Mouse (Mus musculus) stomach, embryonic 14.5 days (tissue): Measurements from ENCODE around the gene Rbms2. TPM values are rescaled to one million over a fixed set of nuclear protein-coding genes. Genes with fewer than 3 reads are reported as not detected.

Experiments used
- ATAC-seq: fragments of 200-750 bp; cut with Nextera tagmentation; 2 replicates; pipeline ENCODE4 v1.8.0; 2017; ENCODE audit warnings: low read depth, moderate TSS enrichment; ENCODE audit not compliant: insufficient number of reproducible peaks, insufficient read depth, low FRiP score
- H3K27ac ChIP-seq: fragments of 300-500 bp; sonication (generic); 2 replicates; pipeline ENCODE4 v1.5.1; 2014; ENCODE audit warnings: mild to moderate bottlenecking, low read length, moderate library complexity, mixed read lengths
- H3K27me3 ChIP-seq: fragments of 300-500 bp; sonication (generic); 2 replicates; pipeline ENCODE4 v1.6.1; 2014; ENCODE audit warnings: low read length, control low read depth, mixed read lengths; ENCODE audit not compliant: control insufficient read depth, insufficient read depth
- H3K36me3 ChIP-seq: fragments of 300-500 bp; sonication (generic); 2 replicates; pipeline ENCODE4 v1.6.1; 2014; ENCODE audit warnings: mild to moderate bottlenecking, control low read depth, low read length, moderate library complexity, mixed read lengths; ENCODE audit not compliant: control insufficient read depth, insufficient read depth
- H3K4me1 ChIP-seq: fragments of 300-500 bp; sonication (generic); 2 replicates; pipeline ENCODE4 v1.6.1; 2014; ENCODE audit warnings: low read length, control low read depth, mixed read lengths; ENCODE audit not compliant: control insufficient read depth, insufficient read depth
- H3K4me2 ChIP-seq: fragments of 300-500 bp; sonication (generic); replicated peaks from 2 replicates; pipeline ENCODE4 v1.6.1; 2014; ENCODE audit warnings: low read depth, low read length, control low read depth
- H3K4me3 ChIP-seq: fragments of 300-500 bp; sonication (generic); 2 replicates; pipeline ENCODE4 v1.5.1; 2014; ENCODE audit warnings: low read depth, low read length, control low read depth
- H3K9ac ChIP-seq: fragments of 300-500 bp; sonication (generic); replicated peaks from 2 replicates; pipeline ENCODE4 v1.6.1; 2014; ENCODE audit warnings: low read depth, mild to moderate bottlenecking, control low read depth, low read length, moderate library complexity, mixed read lengths
- H3K9me3 ChIP-seq: fragments of 300-500 bp; sonication (generic); 2 replicates; pipeline ENCODE4 v1.6.1; 2016; ENCODE audit warnings: low read depth, low read length, control low read depth; ENCODE audit not compliant: control insufficient read depth
- WGBS: fragments of 180-500 bp; shearing (Covaris S2); extraction: QIAGEN DNeasy Blood & Tissue Kit; methylation state at CpG from one replicate; pipeline ENCODE4 v1.1.7; 2014; 5-methylcytosine and 5-hydroxymethylcytosine counted together
- polyA plus RNA-seq: library from polyadenylated mRNA; unstranded; fragments of >200 nt; fragmentation: Nextera tagmentation; extraction: Ambion mirVana; gene quantifications from 2 replicates; pipeline ENCODE4 v1.2.1, GENCODE M21; 2014

Gene Rbms2
- polyA plus RNA-seq, result 29.5 and 35.6 TPM in 2 replicates

GRCm38 (mm10) chr10:128179989-128180388 is at the start of gene Rbms2:
Gene Rbms2 (minus strand): TSS chr10:128180297.
- H3K4me3 ChIP-seq, result peak within 1 kb of the TSS; percentile 22
- ATAC-seq, result no peak
- peak within 1 kb of the TSS; percentile 73 for H3K27ac ChIP-seq
- 2% methylated on average over 6 of the region's 6 CpGs for WGBS
- no peaks in the 10 kb centered on the region for H3K27me3 ChIP-seq
- peaks cover 13% of the 10 kb centered on the region for H3K4me1 ChIP-seq
- 0 out of 2 replicates have a peak within 1 kb of the TSS, but pooled peaks have one; percentile 0 for H3K9ac ChIP-seq
- H3K36me3 ChIP-seq, result no peaks in the 10 kb centered on the region
- H3K9me3 ChIP-seq, result no peaks in the 10 kb centered on the region
- H3K4me2 ChIP-seq, result peak within 1 kb of the TSS; percentile 38

DNA sequence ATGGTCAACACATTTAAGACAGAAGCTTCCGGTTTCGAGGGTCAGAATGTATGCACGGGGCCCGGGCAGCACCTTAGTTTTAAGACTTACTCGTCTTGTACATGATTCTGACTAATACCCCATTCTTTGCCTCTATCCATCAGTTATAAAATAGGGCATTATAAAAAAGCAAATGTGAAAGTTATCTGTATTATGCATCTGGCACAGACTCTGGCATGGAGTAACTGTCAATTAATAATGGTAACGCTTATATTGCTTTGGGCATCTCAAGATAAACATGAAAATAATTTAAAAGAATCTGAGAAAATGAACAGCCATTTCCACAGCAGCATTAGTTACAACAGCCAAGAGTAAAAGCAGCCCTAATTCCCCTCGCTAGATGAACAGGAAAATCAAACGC is 47.9 kb upstream of the Rbms2 start:
- Histone ChIP-seq H3K27ac (no peak overlapping the region), H3K4me2 (no peak overlapping the region), H3K9me3 (no peaks in the 10 kb centered on the region), H3K4me3 (no peak overlapping the region), H3K36me3 (no peaks in the 10 kb centered on the region), H3K9ac (no peak overlapping the region), H3K27me3 (no peaks in the 10 kb centered on the region), H3K4me1 (0 out of 2 replicates have a peak, but pooled peaks cover 4% of the 10 kb centered on the region)
- no peak for ATAC-seq
- WGBS, result 90% methylated on average over 8 of the region's 8 CpGs

DNA sequence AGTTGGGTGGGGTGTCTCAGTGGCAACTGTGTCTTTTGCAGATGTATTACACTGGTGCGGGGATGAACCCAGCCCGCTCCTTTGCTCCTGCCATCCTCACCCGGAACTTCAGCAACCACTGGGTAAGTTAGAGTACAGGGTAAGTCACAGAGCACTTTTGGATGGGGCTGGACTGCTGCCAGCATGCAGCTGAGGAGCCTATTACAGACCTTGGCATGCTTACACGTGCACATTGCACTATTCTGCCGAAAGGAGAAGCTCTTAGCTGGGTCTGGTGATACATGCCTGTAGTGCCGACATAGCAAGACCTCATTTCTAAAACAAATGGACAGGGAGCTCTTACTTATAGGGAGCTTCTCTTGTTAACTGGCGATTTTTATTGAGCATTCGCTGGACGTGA is 47.5 kb upstream of the Rbms2 start:
- Histone ChIP-seq H3K9me3 (no peaks in the 10 kb centered on the region), H3K9ac (no peak overlapping the region), H3K4me2 (no peak overlapping the region), H3K4me1 (0 out of 2 replicates have a peak, but pooled peaks cover 4% of the 10 kb centered on the region), H3K36me3 (no peaks in the 10 kb centered on the region), H3K27me3 (no peaks in the 10 kb centered on the region), H3K27ac (no peak overlapping the region), H3K4me3 (no peak overlapping the region)
- whole genome bisulfite sequencing, result 76% methylated on average over 9 of the region's 9 CpGs
- no peak for ATAC-seq

DNA sequence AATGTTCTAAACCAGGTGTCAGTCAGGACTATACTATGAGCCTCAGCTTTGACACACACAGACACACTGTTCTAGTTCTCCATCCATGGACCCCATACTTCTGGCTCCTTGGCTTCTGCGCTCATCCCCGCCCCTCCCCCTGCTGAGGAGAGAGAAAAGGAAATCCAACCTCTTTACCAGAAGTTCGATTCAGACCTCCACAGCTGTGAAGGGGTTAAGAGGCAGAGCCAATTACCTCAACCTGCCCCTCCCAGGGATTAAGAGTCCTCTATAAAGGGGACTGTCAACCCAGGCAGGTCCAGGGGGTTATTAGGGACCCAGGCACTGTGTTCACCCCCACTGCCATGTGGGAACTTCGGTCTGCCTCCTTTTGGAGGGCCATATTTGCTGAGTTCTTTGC is 45.4 kb upstream of the Rbms2 start, which contains the start of gene Mip:
TSS of gene Mip (plus strand) at position 301 of the 400 bp plus-strand sequence.
- Histone ChIP-seq H3K4me1 (no peaks in the 10 kb centered on the region), H3K27me3 (no peaks in the 10 kb centered on the region), H3K36me3 (no peaks in the 10 kb centered on the region), H3K4me3 (no peak within 1 kb of the TSS), H3K27ac (no peak within 1 kb of the TSS), H3K4me2 (no peak within 1 kb of the TSS), H3K9me3 (no peaks in the 10 kb centered on the region), H3K9ac (no peak within 1 kb of the TSS)
- 51% methylated on average over 4 of the region's 4 CpGs for WGBS
- ATAC-seq, result no peak

DNA sequence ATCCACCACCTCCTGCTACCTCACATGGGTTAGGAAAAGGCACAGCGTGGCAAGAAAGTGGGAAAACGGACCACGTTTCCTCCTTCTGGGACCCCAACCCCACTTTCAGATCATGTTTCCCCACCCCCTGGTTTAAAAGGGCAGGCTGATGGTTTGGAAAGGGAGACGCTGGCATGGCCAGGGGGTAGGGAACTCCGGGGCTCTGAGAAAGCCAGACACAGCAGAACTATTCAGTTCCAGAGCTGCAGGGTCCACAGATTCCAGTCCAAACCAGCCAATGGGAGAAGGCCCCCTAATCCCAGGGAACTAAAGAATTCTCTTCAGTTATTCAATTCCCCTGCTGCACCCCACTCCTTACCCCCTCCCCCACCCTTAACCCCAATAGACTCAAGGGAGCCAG is 45.0 kb upstream of the Rbms2 start:
- no peak for ATAC-seq
- H3K4me1 ChIP-seq, result no peaks in the 10 kb centered on the region
- no peaks in the 10 kb centered on the region for H3K36me3 ChIP-seq
- no peak overlapping the region for H3K27ac ChIP-seq
- no peak overlapping the region for H3K4me3 ChIP-seq
- no peak overlapping the region for H3K9ac ChIP-seq
- H3K4me2 ChIP-seq, result no peak overlapping the region
- no peaks in the 10 kb centered on the region for H3K9me3 ChIP-seq
- no peaks in the 10 kb centered on the region for H3K27me3 ChIP-seq
- WGBS, result 58% methylated on average over 5 of the region's 5 CpGs

DNA sequence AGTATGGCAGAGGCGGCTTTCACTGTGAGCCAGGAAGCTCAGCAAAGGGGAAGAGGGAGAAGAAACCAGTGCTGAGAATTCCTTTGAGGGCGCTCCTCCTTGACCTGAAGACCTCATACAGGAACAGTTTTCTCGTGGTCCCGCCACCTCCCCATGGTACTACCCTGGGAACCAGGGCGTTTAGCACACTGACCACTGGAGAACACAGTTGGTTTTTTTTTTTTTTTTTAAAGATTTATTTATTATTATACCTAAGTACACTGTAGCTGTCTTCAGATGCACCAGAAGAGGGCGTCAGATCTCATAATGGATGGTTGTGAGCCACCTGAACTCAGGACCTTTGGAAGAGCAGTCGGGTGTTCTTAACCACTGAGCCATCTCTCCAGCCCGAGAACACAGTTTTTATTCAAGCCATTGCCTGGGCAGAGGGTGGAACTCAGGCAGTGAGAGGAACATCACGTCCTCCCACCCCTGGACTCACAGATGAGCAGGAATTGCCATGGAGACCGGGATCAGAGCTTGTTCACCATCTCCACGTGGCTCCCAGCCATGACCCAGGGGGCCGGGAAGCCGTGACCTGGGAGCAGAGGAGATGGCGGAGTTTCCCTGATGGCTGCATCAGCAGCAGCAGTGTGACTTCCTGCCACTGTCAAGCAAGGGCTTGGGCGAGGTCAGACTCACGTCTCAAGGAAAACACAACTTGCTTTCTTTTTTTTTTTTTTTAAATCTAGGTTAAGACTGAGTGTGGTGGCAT is 41.6 kb upstream of the Rbms2 start:
- 60% methylated on average over 16 of the region's 16 CpGs for WGBS

GRCm38 (mm10) chr10:128218387-128219117 is 38.5 kb upstream of the Rbms2 start:
- Histone ChIP-seq H3K4me1 (no peaks in the 10 kb centered on the region), H3K4me3 (no peak overlapping the region), H3K27me3 (no peaks in the 10 kb centered on the region), H3K9me3 (no peaks in the 10 kb centered on the region), H3K4me2 (no peak overlapping the region), H3K9ac (no peak overlapping the region), H3K27ac (no peak overlapping the region), H3K36me3 (no peaks in the 10 kb centered on the region)
- 93% methylated on average over 18 of the region's 18 CpGs for WGBS
- no peak for ATAC-seq

More for the DNA sequence above, 41.6 kb upstream of the Rbms2 start:
- Histone ChIP-seq H3K9me3 (no peaks in the 10 kb centered on the region), H3K9ac (no peak overlapping the region), H3K36me3 (no peaks in the 10 kb centered on the region), H3K27me3 (no peaks in the 10 kb centered on the region), H3K4me2 (no peak overlapping the region), H3K27ac (no peak overlapping the region), H3K4me1 (no peaks in the 10 kb centered on the region), H3K4me3 (no peak overlapping the region)
- no peak for ATAC-seq

DNA sequence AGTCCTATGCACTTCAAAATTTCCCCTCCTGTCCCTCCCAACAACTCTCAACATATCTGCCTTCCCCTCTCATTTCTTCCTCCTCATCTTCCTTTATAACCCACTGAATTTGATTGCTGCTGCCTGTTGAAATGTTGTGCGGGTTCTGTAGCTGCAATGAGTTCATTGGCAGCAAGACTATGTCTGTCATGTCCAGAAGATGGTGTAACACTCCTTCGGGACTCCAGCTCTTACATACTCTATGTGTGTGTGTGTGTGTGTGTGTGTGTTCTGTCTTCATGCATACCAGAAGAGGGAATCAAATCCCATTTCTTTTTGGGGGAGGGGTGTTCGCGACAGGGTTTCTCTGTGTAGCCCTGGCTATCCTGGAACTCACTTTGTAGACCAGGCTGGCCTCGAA is 34.9 kb upstream of the Rbms2 start:
- Histone ChIP-seq H3K4me1 (peaks cover 8% of the 10 kb centered on the region; the same call in 1 of the 2 replicates), H3K27me3 (no peaks in the 10 kb centered on the region), H3K36me3 (no peaks in the 10 kb centered on the region), H3K27ac (no peak overlapping the region), H3K4me3 (no peak overlapping the region), H3K9me3 (no peaks in the 10 kb centered on the region), H3K4me2 (no peak overlapping the region), H3K9ac (no peak overlapping the region)
- WGBS, result 82% methylated on average over 5 of the region's 5 CpGs
- no peak for ATAC-seq
